Mouse (Mus musculus) layer of hippocampus, adult 8-10 months (tissue): ENCODE measurements around the gene Pex5. TPM values are rescaled to one million over a fixed set of nuclear protein-coding genes. Genes with fewer than 3 reads are reported as not detected.

ENCODE experiments used
- DNase-seq, 2 experiments: peaks; one replicate each; pipeline ENCODE4 v3.0.0; 2022; ENCODE audit warnings: low spot score in 2 of 2
- total RNA-seq, 4 experiments: library from RNA; stranded (reverse); gene quantifications; 2 replicates each; pipeline ENCODE4 v1.2.4; 2022

The Pex5 gene
- total RNA-seq, 4 experiments from 2014 or later, result 47.1 to 62.7 (median 57.5) TPM

GRCm38 (mm10) chr6:124373584-124374206 is 41.2 kb downstream of the Pex5 start:
- DNase-seq, result no peak

GRCm38 (mm10) chr6:124364328-124364727 is 50.5 kb downstream of the Pex5 start:
- no peak for DNase-seq

GRCm38 (mm10) chr6:124360549-124360948 is 54.3 kb downstream of the Pex5 start:
- DNase-seq, result no peak

GRCm38 (mm10) chr6:124358953-124359352 is 55.9 kb downstream of the Pex5 start:
- DNase-seq, result no peak

- DNase-seq, result no peak
These were observed 61.6 kb downstream of the Pex5 start for GRCm38 (mm10) chr6:124353246-124353645.

Other genes with a start within 250 kb of the Pex5 start
- gene Vmn2r27, start 183.2 kb downstream of the Pex5 start, total RNA-seq, result not detected
- gene Cd163, start 110.4 kb downstream of the Pex5 start, total RNA-seq, result 1 to 10 TPM; 2.1 to 2.8 (median 2.4) TPM
- gene Clstn3, start 49.7 kb upstream of the Pex5 start, total RNA-seq, result 100 to 1,000 TPM; 249 to 296 (median 280) TPM
- under 1 TPM; 0.39 to 0.67 (median 0.60) TPM for gene C1rl, start 78.0 kb upstream of the Pex5 start, total RNA-seq
- 1 to 10 TPM in 3 of 4 experiments, under 1 TPM in 1; 0.89 to 1.9 (median 1.3) TPM for gene C1ra, start 97.3 kb upstream of the Pex5 start, total RNA-seq
- 1 to 10 TPM in 3 of 4 experiments, under 1 TPM in 1; 0.59 to 1.7 (median 1.2) TPM for gene C1s1, start 127.3 kb upstream of the Pex5 start, total RNA-seq
- not detected for gene C1rb, start 155.2 kb upstream of the Pex5 start, total RNA-seq
- under 1 TPM; 0.23 to 0.68 (median 0.44) TPM for gene C1s2, start 221.0 kb upstream of the Pex5 start, total RNA-seq
- 10 to 100 TPM; 24.1 to 38.4 (median 31.4) TPM for gene Lpcat3, start 248.0 kb upstream of the Pex5 start, total RNA-seq